Mouse (Mus musculus) spleen, adult 12 weeks (tissue): ENCODE results near the gene Dcxr.
"Not testable (repeated sequence)": the region's sequence is repeated elsewhere in the genome, so short reads cannot be mapped to it uniquely, and the experiment has no call there.

Experiments used
- DNase-seq: peaks from one replicate; pipeline ENCODE4 v3.0.0; 2022; ENCODE audit warnings: low spot score

Dcxr gene

GRCm38 (mm10) chr11:120729432-120730050 lies 2.5 kb upstream of the Dcxr start:
- not testable (repeated sequence) for DNase-seq

- no peak for DNase-seq
Measured at GRCm38 (mm10) chr11:120728530-120729240, 1.6 kb upstream of the Dcxr start.

- DNase-seq: no peak
Measured at GRCm38 (mm10) chr11:120727564-120727963, 483 bp upstream of the Dcxr start.

- DNase-seq: no peak
Measured at GRCm38 (mm10) chr11:120726243-120727168, 575 bp downstream of the Dcxr start.

- no peak for DNase-seq
Measured at GRCm38 (mm10) chr11:120723509-120723908, 3.6 kb downstream of the Dcxr start.

- DNase-seq: no peak
Measured at GRCm38 (mm10) chr11:120722761-120723382, 4.2 kb downstream of the Dcxr start.

- DNase-seq: no peak
Measured at GRCm38 (mm10) chr11:120722067-120722630, 4.9 kb downstream of the Dcxr start.

- DNase-seq: no peak
Measured at GRCm38 (mm10) chr11:120721124-120722066, 5.7 kb downstream of the Dcxr start, which contains the start of gene Rac3. TSS of gene Rac3 (plus strand) at chr11:120721470.

GRCm38 (mm10) chr11:120720450-120720849 lies 6.6 kb downstream of the Dcxr start:
- DNase-seq: peak; percentile 75

- no peak for DNase-seq
Measured at GRCm38 (mm10) chr11:120719841-120720376, 7.2 kb downstream of the Dcxr start.

- DNase-seq: no peak
Measured at GRCm38 (mm10) chr11:120719242-120719641, 7.8 kb downstream of the Dcxr start.

- no peak for DNase-seq
Measured at GRCm38 (mm10) chr11:120715131-120715530, 11.9 kb downstream of the Dcxr start.

- DNase-seq: no peak
Measured at GRCm38 (mm10) chr11:120714546-120714945, 12.5 kb downstream of the Dcxr start.

- DNase-seq: peak; percentile 93
Measured at GRCm38 (mm10) chr11:120713580-120714518, 13.2 kb downstream of the Dcxr start, which contains the start of the genes Cenpx and Lrrc45. TSS of gene Cenpx (minus strand) at chr11:120713738. TSS of gene Lrrc45 (plus strand) at chr11:120713925.

GRCm38 (mm10) chr11:120712771-120713568 lies 14.1 kb downstream of the Dcxr start:
- peak; percentile 23 for DNase-seq

GRCm38 (mm10) chr11:120711980-120712604 lies 15.0 kb downstream of the Dcxr start:
- no peak for DNase-seq

- DNase-seq: no peak
Measured at GRCm38 (mm10) chr11:120710672-120711071, 16.4 kb downstream of the Dcxr start.

GRCm38 (mm10) chr11:120709551-120709950 lies 17.5 kb downstream of the Dcxr start:
- DNase-seq: no peak
